29 mouse cellular contexts compared by ENCODE assay signal in the genomic region with DNA sequence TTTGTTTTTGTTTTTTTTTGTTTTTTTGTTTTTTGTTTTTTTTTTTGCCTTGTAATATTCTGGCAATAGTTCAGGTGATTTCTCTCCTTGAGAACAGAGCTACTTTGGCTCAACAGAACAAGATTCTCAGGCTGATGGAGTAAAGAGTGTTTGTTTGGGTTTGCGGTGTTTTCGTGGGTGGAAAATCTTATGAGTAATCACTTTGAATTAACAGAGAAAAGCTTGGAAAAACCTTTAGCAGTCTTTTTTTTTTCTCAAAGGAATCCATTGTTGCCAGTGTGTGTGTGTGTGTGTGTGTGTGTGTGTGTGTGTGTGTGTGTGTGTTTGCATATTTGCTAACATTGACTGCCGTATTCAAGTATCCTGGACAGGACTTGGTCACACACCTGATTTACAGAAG.
"Had no signal": no experiment of that assay in that cellular context is flagged by ENCODE, and none has a peak within 500 bp of the region (broad histone marks: within the 10 kb centered on the region; RNA-seq: fewer than 3 reads in every experiment).

No protein-coding gene starts in this region.

- H3K9me3 ChIP-seq: heart, embryonic 10.5 days; heart, embryonic 12.5 days; hindbrain, embryonic 10.5 days; hindbrain, embryonic 12.5 days; intestine, embryonic 15.5 days; limb, embryonic 10.5 days; limb, embryonic 12.5 days; liver, embryonic 13.5 days; liver, embryonic 15.5 days had no signal

- H3K4me2 ChIP-seq: heart, embryonic 12.5 days; hindbrain, embryonic 12.5 days; hindbrain, embryonic 14.5 days; intestine, embryonic 15.5 days; limb, embryonic 12.5 days; liver, embryonic 11.5 days; liver, embryonic 13.5 days; liver, embryonic 15.5 days had no signal

- H3K9ac ChIP-seq: heart, embryonic 12.5 days; hindbrain, embryonic 12.5 days; hindbrain, embryonic 14.5 days; intestine, embryonic 15.5 days; limb, embryonic 12.5 days; liver, embryonic 13.5 days; liver, embryonic 15.5 days; liver, postnatal 0 days had no signal

- ATAC-seq: hindbrain, embryonic 16.5 days; inflammation-experienced regulatory T-cells, adult 6 months; intestine, postnatal 0 days; liver, postnatal 0 days had no signal

- H3K36me3 ChIP-seq: heart, embryonic 10.5 days; heart, embryonic 12.5 days; hindbrain, embryonic 10.5 days; hindbrain, embryonic 12.5 days; intestine, embryonic 15.5 days; limb, embryonic 10.5 days; limb, embryonic 12.5 days; liver, embryonic 13.5 days; liver, embryonic 15.5 days had no signal

- H3K27me3 ChIP-seq: heart, embryonic 12.5 days; hindbrain, embryonic 12.5 days; intestine, embryonic 15.5 days; limb, embryonic 12.5 days; liver, embryonic 13.5 days; liver, embryonic 15.5 days had no signal

- H3K27ac ChIP-seq: gastrocnemius, adult 2 months; hindbrain, embryonic 10.5 days; hindbrain, embryonic 12.5 days; hindbrain, embryonic 14.5 days; layer of hippocampus, adult 2 months; liver, embryonic 13.5 days; liver, embryonic 15.5 days had no signal

- H3K4me3 ChIP-seq: gastrocnemius, adult 2 months; heart, embryonic 10.5 days; heart, embryonic 12.5 days; hindbrain, embryonic 10.5 days; hindbrain, embryonic 12.5 days; intestine, embryonic 15.5 days; layer of hippocampus, adult 2 months; limb, embryonic 10.5 days; limb, embryonic 12.5 days; liver, embryonic 13.5 days; liver, embryonic 15.5 days had no signal

- DNase-seq: gastrocnemius, adult 2 months; gastrocnemius, postnatal 10 days; gastrocnemius, postnatal 25 days; heart, adult 18-20 months; heart, postnatal 4 days; kidney, adult 18-20 months; kidney, adult 8-10 months; kidney, postnatal 10 days; kidney, postnatal 25 days; kidney, postnatal 4 days; layer of hippocampus, adult 9-11 months; layer of hippocampus, postnatal 36 days; liver; liver, embryonic 13.5 days; liver, postnatal 0 days had no signal

- H3K4me1 ChIP-seq: intestine, embryonic 15.5 days; liver, embryonic 13.5 days; liver, embryonic 15.5 days had no signal
